Mouse (Mus musculus) small intestine, adult 2 months (tissue): ENCODE measurements at regions not wholly inside any gene's neighbourhood (a gene's known extent, or its start where the extent isn't known, plus 50 kb on each side); places are given as distances from the start of the nearest gene placed in this dataset.

Experiments used
- CTCF ChIP-seq: fragments of 200-500 bp; IDR thresholded peaks from 2 replicates; pipeline ENCODE4 v1.5.1; 2012; ENCODE audit warnings: low read depth, mild to moderate bottlenecking, control low read depth, inconsistent platforms, low read length, moderate library complexity, mixed read lengths; ENCODE audit not compliant: insufficient replicate concordance, insufficient read length; ENCODE audit errors: extremely low read depth
- POLR2A ChIP-seq: fragments of 200-500 bp; IDR thresholded peaks from 2 replicates; pipeline ENCODE4 v1.6.1; 2012; ENCODE audit warnings: low read depth, mild to moderate bottlenecking, control low read depth, inconsistent platforms, low read length, moderate library complexity

GRCm38 (mm10) chr2:33944301-33944700, 56.6 kb upstream of the Mvb12b start:
- TF ChIP-seq CTCF (no peak), POLR2A (no peak)
